Mouse (Mus musculus) testis, adult 10 weeks (tissue): Measurements from ENCODE around the gene Cav3. TPM values are rescaled to one million over a fixed set of nuclear protein-coding genes. Genes with fewer than 3 reads are reported as not detected.

ENCODE experiments used
- polyA plus RNA-seq: library from polyadenylated mRNA; stranded (reverse); fragments of 350-450 nt; fragmentation: Illumina TruSeq; extraction: RNeasy Lipid Tissue Mini Kit (QIAGEN cat#74804); gene quantifications from one replicate; pipeline ENCODE4 v1.2.3, GENCODE M21; 2014; ENCODE audit warnings: low read depth, low replicate concordance

Gene Cav3
- polyA plus RNA-seq, result not detected

GRCm38 (mm10) chr6:112459341-112459749 is at the start of gene Cav3:
TSS of gene Cav3 (plus strand) at chr6:112459505.

GRCm38 (mm10) chr6:112489910-112490559 is 30.7 kb downstream of the Cav3 start, which contains the start of gene Oxtr:
TSS of gene Oxtr (minus strand) at chr6:112489943.

Other genes starting within 250 kb of the Cav3 start
- 0.39 TPM for gene Lmcd1, start 185.7 kb upstream of the Cav3 start, polyA plus RNA-seq
- gene Ssu2, start 71.5 kb upstream of the Cav3 start, polyA plus RNA-seq, result 0.43 TPM
- gene Oxtr, start 30.4 kb downstream of the Cav3 start, polyA plus RNA-seq, result 3.4 TPM
- 98.9 TPM for gene Rad18, start 237.2 kb downstream of the Cav3 start, polyA plus RNA-seq